Mouse (Mus musculus) neutrophil, adult 65 days (primary cell): ENCODE measurements around the gene Col28a1. TPM values are rescaled to one million over a fixed set of nuclear protein-coding genes. Genes with fewer than 3 reads are reported as not detected.

ENCODE experiments used
- total RNA-seq: library from RNA; stranded (reverse); gene quantifications from 2 replicates; pipeline ENCODE4 v1.2.4, GENCODE M21; 2023

Gene Col28a1
- total RNA-seq, result not detected in 2 replicates

DNA sequence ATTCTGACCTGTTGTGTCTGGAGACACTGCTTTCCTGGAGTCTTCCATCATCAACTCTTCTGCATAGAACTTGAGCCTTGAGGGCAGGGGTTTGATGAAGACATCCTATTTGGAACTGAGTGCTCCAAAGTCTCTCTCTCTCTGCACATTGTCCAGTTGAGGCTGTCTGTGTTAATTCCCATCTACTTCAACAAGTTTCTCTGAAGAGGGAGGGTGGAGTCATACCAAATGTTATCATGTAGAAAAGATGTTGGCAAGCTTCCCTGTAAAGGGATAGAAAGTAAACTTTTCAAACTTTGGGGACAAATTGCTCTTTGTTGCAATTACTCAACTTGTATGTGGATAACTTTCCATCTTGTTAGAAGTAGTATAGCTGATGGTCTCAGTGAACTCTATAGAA lies at the start of gene Col28a1:
Col28a1 (minus strand) TSS at position 101 of the 400 bp plus-strand sequence.

DNA sequence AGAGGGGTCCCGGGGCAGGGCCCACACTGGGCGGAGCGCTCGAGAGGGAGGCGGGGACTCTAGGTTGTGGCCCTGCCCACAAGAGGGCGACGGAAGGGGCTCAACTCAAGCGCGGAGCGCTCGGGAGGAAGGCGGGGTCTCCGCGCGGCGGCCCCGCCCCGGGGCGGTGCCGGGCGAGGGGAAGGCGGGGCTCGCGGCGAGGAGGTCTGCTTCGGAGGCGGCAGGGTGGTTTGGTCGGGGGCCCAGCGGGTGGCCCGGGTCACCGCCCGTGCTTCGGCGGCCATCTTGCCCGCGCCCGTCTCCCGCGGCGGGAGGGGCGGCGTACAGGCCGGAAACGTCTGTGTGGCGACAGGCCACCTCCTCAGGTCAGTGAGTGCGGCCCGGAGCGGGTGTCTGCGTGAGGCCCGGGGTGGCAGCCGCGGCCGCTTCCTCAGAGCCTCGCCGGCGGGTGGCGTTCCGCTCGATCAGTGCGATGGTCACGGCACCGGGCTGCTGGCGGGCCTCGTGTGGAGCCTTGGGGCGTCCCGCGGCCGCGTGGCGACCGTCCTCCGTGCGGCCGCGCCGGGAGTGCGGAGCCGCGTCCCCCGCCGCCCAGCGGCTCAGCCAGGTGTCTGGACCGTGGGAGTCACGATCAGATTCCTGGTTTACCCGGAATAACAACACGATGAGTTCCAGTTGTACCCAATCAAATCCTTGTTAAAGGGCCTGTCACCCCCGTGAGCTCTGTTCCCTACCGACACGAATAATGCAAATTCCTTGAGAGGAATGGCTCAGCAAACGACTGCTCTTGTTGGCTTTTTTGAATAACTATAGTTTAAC lies 16.8 kb upstream of the Col28a1 start, which contains the start of gene Mios:
Mios (plus strand) TSS at position 176 of the 819 bp plus-strand sequence.

Other genes with a start within 250 kb of the Col28a1 start
- gene Mios, start 16.6 kb upstream of the Col28a1 start, total RNA-seq, result 7.4 and 9.4 TPM in 2 replicates
- gene Rpa3, start 66.6 kb upstream of the Col28a1 start, total RNA-seq, result 16.1 and 16.2 TPM in 2 replicates
- gene Umad1, start 66.7 kb upstream of the Col28a1 start, total RNA-seq, result 18.5 and 27.9 TPM in 2 replicates
- not detected in 2 replicates for gene Gm45062, start 66.8 kb upstream of the Col28a1 start, total RNA-seq